Mouse (Mus musculus): Measurements from ENCODE around the gene Arl16. TPM values are rescaled to one million over a fixed set of nuclear protein-coding genes. Genes with fewer than 3 reads are reported as not detected.

Arl16 gene
- total RNA-seq, 2 experiments from 2014 or later: 24.4 to 26.8 TPM

DNA sequence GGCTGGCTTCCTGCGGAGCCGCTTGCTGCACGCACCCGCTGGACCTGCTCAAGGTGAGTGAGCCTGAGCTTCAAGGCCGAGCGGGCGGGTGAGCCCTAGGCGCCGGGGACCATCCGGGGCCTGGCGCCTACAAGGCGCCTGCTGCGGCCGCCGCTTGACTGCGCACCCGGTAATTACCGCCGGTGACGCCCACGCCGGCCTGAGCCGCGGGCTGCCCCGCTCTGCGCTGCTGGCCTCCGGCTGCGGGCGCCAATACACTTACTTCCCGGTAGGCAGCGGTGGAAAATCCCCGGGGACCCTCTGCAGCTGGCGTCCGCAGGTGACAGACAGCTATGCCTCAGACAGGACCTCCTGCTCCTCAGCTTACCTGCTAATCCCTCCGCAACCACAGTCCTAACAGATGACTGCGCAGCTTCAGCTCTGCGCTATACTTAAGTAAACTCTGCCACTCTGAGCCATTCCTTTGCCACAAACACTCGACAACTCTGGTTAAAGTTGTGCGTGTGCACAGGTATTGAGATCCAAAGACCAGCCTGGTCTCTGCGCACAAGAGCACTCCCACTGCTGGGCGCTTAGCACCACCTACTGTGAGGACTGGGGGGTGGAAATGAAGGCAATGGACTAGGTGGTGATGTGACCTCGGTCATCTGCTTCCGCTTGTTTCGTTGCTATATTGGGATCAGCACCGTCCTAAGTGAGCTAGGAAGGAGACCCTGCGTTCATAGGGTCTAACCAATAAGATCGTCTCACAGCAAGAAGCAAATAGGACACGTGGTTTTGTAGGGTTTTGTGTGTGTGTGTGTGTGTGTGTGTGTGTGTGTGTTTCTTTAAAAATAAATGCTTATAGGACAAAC lies 24.8 kb upstream of the Arl16 start:
- DNase-seq (ENCODE audit: low spot score in 2 of 2): no peak

DNA sequence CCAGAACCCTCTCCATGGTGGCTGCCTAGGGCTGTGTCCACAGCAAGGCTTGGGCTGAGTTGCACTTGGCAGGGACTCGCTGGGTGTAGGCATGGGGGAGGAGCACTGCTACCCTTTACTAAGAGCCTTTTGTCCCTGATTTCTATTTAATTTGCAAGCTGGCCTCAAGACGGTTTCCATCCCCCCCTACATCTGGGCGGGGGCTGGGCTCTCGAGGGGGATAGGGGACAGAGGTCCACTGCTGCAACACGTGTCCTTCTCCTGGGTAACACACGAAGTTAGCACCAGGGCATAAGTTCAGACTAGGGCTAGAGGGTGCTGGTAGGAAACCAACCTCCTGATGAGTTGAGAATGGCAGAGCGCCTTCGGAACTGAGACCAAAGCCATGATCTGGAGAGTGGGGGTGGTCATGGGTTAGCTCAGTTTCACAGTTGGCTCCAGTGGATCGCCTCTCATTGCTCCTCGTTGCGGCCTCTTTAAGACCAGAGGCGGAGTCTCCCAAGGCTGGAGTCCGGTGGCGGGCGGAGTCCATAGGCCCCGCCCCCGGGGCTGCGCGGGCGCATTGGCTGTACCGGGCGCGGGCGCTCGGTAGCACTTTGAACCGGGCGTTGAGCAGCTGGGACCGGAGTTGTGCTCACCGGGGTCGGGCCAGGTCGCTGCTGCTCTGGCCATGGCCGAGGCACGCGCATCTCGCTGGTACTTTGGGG lies 24.1 kb upstream of the Arl16 start, which contains the start of gene Slc25a10:
Gene Slc25a10, plus strand, starts transcription at position 524 of the 707 bp plus-strand sequence.
- DNase-seq (ENCODE audit: low spot score in 2 of 2): peak; percentile 77 to 84

DNA sequence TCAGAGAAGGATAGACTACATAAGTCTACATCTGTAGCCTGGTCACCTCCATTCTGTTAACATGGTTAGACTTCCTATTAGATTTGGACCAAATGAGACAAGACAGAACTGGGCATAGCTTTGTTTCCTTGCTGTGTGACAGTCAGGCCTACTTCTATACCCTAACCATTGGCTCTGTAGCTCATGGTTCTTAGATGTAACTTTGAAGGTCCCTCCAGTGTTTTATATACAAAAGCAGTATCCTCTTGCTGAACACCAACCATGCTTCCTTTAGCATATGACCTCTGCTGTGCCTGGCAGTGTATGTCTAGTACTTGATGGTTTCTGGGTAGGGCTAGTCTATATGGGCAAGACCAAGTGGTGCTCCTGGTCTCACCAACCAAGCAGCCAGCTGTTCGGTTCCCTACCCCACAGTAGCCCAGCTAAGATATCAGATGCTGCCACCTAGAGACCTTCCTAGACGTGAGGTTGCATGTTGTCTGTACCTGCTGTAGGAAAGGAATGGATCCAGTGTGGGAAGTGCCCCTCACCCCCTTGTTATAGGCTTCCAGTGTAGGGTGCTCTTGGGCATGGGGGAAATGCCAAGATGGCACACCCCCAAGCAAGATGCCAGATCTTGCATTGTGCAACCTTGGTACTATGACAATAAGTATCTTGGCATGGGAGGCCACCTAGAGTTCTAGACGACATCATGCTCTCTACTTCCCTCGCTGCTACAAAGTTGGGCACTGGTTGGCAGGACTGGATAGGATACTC lies 23.1 kb upstream of the Arl16 start:
- DNase-seq (ENCODE audit: low spot score in 2 of 2): no peak

DNA sequence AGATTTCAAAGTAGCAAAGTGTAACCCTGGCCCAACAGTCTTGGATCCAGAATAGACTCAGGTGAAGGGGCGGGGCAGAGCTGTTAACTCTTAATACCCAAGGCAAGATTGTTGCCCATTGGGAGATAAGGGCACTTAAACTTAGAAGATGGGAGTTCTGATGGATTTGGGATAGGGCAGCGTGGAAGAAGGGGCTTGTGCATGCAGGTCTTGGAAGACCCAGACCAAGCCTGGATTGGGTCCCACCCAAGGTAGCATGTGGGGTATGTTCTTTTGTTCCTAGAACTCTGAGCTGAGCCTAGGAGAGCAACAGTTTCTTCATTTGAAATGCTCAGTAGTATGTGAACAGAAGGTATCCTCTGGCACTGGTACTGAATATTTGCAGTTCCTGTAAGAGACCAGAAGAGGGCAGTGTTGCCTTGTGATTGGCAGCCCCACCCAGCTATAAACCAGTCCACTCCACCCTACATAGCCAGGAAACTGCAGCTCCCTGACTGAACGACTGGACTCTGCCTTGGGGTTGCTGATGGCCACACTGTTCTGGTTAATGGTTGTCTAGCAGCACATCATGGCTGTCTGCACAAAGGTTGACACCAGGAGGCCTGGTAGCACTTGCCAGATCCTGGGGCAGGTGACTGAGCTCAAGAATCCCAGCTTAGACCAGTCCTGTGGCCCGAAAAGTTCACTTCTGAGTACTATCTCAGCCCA lies 21.8 kb upstream of the Arl16 start:
- peak in 1 of 2 experiments; percentile 54 for DNase-seq (ENCODE audit: low spot score in 2 of 2)

DNA sequence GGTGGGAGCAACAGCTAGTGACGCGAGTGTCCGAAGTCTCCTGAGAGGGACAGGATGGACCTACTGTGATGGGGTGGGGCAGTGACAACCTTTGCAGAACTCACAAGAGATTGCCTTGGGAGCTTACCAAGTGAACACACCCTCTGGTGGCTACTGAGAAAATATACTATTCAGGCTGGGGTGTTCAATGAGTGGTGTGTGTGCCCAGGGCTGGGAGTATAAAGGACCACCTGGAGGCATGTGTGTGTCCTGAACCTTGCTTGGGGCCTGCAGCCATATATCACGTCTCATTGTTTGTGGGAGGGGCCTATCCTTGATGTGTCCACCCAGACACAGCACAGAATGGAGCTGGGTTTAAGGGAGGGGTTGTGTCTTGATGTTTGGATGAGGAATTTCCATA lies 21.1 kb upstream of the Arl16 start:
- no peak for DNase-seq (ENCODE audit: low spot score in 2 of 2)

DNA sequence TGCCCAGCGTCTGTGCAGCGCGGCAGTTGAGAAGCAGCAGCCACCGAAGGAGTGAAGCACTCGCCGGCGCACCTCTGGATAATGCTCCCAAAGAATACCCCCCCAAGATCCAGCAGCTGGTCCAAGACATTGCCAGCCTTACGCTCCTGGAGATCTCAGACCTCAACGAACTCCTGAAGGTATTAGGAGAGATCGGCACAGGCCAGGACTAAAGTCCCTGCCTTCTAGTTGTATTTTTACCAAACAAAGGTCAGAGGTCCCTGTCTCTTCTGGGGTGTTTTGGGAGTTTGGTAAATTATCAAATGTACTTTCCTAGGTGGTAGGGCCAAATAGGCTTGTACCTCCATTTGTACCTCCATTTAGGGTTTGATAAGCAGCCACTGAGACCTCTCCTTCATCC lies 17.8 kb upstream of the Arl16 start:
- no peak for DNase-seq (ENCODE audit: low spot score in 2 of 2)

DNA sequence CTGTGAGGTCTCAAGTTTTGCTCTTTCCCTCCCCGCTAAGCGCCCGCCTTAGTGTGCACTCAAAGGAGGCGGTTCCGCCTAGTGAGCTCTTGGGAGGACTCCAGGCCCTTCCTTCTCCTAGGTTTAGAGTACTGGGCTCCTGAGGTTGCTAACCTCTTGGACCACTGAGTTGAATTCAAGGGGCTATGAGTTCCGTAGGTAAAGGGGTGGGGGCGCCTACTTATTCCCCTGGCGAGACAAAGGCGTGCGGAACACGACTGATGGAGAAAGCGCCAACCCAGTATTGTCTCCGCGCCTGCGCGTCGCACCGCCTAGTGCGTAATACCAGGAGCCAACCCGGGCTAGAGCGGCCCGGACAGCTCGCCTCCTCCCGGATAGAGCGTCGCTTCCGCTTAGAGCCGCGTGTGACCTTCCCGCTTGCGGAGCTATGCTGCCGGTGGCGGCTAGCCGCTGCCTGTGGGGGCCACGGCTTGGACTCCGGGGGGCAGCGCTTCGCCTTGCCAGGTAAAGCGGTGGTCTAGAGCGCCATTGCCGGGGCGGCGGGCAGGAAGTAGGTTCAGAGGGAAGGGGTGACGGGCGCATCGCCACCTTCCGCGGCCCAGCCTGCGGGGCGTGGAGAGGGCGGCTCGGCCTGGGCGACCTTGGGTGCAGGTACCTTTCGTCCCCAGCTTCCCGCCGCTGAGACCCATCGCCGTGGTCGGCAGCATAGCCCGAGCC lies 17.0 kb upstream of the Arl16 start, which contains the start of gene Mrpl12:
Gene Mrpl12, plus strand, starts transcription at position 349 of the 717 bp plus-strand sequence.
- DNase-seq (ENCODE audit: low spot score in 2 of 2): peak; percentile 74 to 83

DNA sequence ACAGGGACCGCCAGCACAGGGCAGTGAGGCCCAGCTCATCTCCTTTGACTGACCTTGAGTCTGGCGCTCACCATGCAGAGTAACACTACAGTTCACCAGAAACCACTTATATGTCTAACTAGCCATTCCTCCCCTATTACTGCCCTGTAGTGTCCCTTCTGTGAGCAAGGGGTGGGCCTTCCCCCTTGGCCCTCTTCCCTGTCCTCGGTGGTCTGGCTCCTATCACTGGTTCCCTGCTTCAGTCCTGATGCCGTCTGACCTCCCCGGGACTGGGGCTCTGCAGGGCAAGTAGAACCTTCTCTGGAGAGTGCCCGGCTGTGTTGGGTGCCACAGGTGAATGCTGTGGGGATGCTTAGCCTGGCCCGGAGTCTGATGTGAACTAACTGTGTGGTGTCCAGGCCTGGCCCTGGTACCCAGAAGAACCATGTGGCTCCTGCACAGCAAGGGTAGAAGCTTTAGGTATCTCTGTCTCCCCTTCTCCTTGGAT lies 16.1 kb upstream of the Arl16 start:
- DNase-seq (ENCODE audit: low spot score in 2 of 2): no peak

DNA sequence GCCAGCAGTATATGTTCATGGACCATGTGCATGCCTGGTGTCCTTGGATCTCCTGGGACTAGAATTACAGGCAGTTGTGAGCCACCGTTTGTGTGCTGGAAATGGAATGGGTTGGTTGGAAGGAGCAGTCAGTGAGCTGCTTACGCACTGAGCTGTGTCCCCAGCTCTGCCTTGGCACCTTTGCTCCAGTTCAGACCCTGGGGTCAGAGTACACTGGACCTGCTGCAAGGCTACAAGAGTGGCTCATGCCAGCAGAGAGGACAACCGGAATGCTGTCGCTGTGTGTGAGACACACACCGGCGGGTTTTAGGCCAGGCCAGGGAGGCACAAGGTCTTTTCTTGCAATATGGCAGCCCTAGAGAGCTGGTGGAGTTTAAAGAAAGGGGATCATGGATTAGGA lies 4.6 kb upstream of the Arl16 start:
- DNase-seq (ENCODE audit: low spot score in 2 of 2): no peak

DNA sequence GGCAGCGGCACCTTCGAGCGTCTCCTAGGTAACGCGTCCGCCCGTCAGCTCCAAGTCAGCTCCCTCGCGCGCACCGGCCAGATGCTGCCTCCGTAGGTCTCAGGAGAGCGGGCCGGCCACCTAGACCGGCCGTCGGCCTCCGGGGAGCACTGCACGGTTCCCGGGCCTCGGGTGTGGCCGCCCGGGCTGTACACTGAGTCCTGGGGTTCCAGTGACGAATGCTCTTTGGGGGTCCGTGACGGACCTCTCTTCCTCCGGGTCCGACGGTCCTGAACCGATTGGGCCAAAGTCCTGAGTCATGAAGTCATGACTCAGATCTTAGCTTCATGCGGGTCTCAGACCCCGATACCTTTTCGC lies 307 bp upstream of the Arl16 start:
- DNase-seq (ENCODE audit: low spot score in 2 of 2): no peak

DNA sequence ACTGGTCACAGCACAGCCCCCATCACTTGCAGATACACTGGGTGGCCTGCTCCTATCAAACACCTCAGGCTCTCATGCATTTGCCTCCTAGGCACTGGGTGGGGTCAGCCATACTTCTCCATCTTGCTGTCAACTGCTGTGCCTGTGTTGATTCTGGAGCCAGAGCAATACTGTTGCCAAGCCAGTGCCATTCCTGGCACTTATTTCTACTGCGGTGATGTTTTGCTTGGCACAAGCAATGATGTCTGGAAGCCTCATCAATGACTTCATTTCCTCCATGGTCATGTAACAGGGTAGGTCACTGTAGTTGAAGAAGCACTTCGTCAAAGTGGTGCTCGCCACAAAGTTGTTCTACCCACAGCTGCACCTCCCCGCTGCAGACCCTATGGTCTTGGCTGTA lies 1.9 kb downstream of the Arl16 start:
- no peak for DNase-seq (ENCODE audit: low spot score in 2 of 2)

DNA sequence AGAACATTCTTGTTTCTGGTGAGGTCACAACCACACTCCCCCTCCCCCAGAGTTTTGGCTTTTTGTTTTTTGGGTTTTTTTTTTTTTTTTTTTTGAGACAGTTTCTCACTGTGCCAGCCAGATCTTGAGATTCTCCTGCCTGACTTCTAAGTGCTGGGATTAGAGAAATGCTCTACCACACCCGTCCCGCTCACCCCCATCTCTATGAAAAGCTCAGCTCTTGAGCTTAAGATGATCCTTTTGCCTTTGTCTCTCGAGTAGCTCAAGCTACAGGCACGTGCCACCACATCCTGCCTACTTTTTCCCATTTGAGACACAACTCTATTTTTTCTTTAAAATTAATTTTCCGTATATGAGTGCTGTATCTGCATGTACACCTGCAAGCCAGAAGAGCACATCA lies 3.0 kb downstream of the Arl16 start:
- no peak for DNase-seq (ENCODE audit: low spot score in 2 of 2)

DNA sequence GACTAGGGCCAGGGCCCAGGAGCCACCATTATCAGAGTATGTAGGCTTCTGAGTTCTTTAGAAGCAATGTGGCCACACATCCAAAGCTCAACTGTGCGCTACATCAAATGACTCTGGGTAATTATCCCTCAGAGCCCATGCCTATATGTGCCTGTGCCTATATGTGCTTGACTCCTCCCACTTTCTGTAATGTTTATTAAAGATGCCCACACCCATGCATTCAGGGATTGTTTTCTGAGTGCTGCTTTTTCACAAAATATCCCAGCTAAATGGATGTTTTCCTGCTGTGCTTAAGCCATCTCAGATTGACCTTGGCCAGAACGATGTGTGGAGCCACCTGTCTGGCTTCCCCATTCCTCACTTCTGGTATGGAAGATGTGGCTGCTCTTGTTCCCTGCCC lies 3.9 kb downstream of the Arl16 start:
- DNase-seq (ENCODE audit: low spot score in 2 of 2): no peak

DNA sequence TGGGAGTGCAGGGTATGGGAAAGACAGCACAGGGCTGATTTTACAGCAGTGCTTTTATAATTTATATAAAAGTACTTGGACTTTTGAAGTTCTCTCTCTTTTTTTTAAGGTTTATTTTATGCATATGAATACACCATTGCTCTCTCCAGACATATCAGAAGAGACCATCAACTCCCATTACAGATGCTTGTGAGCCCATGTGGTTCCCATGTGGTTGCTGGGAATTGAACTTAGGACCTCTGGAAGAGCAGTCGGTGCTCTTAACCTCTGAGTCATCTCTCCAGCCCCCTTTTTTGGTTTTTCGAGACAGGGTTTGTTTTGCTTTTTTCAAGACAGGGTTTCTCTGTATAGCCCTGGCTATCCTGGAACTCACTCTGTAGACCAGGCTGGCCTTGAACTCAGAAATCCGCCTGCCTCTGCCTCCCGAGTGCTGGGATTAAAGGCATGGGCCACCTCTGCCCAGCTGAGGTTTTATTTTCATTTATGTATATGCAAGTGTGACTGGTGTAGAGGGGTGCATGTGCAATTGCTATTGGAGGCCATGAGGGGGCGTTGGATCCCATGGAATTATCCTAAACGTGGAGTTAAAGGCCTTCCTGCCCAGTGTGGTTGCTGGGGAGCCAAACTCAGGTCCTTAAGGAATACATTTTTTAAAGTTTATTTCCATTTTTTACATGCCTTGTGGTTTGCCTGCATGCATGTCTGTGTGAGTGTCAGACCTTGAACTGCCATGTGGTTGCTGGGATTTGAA lies 8.4 kb downstream of the Arl16 start:
- no peak for DNase-seq (ENCODE audit: low spot score in 2 of 2)

DNA sequence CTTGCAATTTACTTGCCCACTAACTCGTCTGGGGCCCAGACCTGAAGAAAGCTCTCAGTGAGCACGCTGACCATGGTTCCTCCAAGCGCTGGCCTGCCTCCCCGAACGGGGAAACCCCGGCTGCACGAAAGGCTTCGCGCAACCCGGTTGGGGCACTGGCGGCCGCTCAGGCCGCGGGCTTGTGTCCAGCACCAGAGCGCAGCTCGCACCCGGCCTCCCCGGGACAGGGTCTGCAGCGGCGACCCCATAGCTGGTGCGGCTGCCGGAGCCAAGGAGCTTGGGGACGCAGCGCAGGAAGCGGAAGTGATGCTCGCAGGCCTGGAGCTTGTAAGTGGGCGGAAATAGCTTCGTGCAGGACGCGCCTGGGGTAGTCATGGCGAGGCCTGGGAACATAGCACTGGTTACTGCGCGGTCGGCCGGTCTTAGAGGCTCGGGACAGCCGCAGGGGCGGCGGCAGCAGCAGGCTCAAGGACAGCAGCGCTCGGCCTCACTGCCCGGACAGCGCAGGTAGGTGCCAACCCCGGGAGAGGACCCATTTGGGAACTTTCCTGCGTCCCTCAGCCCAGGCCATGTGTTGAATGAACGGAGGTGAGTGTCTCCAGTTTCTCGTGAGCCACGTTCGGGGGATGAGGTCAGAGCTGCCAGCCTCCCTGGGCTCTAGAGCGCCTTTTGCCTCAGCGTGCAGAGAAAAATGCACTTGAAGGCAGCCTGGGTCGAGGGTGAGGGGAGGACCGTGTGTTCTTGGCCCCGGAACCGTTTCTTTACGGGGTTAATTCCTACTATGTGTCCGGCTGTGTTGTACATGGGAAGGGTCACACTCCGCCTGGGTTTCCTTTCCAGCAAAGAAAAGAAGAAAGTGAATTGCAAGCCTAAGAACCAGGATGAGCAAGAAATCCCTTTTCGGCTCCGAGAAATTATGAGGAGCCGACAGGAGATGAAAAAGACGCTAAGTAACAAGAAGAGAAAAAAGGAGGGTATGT lies 9.3 kb downstream of the Arl16 start, which contains the start of the genes Oxld1 and Ccdc137:
Gene Oxld1, minus strand, starts transcription at position 297 of the 980 bp plus-strand sequence.
Gene Ccdc137, plus strand, starts transcription at position 344 of the 980 bp plus-strand sequence.
- DNase-seq (ENCODE audit: low spot score in 2 of 2): peak; percentile 52 to 58

DNA sequence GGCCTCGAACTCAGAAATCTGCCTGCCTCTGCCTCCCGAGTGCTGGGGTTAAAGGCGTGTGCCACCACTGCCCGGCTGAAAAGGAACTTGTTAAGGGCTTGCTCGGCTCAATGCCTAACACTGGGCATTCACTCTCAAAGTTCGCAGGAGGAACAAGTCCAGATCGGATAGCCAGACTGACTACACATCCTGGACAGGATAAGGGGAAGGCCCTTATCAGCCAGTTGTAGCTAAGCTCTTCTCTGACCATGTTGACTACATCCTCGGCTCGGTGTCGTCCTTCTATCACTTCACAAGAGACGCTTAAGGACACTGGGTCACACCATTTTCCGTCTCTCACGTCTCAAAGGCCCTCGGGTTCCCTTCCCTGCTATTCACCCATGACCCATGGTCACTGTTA lies 10.0 kb downstream of the Arl16 start:
- no peak for DNase-seq (ENCODE audit: low spot score in 2 of 2)

DNA sequence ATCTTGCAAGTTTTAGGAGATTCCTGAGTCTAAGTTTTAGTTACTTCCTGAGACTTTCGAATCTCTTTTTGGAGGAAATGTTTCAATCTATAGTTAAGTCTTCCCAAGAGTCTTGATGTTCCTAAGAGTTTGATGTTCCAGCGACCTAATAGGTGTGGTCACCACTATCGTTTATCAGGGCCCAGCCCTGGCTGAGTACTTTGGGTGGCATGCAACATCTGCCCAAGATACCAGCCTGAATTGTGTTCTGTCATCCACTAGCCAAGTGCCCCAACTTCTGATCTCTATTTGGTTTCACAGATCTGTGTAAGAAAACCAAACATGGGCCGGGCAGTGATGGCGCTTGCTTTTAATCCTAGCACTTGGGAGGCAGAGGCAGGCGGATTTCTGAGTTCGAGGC lies 12.0 kb downstream of the Arl16 start:
- DNase-seq (ENCODE audit: low spot score in 2 of 2): no peak

DNA sequence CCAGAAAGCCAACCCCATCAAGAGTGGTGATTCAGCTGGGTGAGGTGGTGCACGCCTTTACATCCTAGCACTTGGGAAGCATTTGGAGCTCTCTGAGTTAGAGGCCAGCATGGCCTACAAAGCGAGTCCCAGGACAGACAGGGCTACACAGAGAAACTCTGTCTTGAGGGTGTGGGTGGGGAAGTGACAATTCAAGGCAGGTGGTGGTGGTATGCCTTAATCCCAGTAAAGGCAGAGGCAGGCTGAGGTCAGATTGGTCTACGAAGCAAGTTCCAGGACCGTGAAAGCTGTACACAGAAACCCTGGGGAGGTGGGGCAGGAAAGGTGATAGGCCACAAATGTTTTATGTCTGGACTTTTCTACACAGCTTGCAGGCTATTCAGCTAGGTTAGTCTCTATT lies 12.4 kb downstream of the Arl16 start:
- no peak for DNase-seq (ENCODE audit: low spot score in 2 of 2)
